Mouse (Mus musculus): Measurements from ENCODE around the gene Olfr1211.

Olfr1211 gene

GRCm38 (mm10) chr2:88938011-88938410 lies at the start of gene Olfr1211:
Olfr1211 (minus strand) TSS chr2:88938111.
- DNase-seq (ENCODE audit: low read depth, low spot score): no peak

GRCm38 (mm10) chr2:88980181-88980580 lies 42.3 kb upstream of the Olfr1211 start, which contains the start of gene Gm13762:
Gm13762 (minus strand) TSS chr2:88980281.
- DNase-seq (ENCODE audit: low read depth, low spot score): no peak

DNA sequence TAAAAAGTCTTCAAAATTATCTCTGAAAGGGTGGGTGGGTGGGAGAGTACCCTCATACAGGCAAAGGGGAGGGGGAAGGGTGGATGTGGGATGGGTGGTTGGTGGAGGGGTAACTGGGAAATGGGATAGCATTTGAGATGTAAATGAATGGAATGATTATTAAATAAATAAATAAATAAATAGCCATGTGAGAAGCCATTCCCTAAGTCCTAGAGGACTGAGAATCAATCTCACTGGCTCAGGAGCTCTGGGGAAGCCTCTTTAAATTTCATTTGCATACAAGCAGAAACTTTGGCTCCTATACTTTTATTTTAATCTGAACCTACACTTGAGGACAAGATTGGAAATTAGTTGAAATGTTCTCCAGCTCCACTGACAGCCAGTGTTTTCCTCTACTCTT lies 15.8 kb upstream of the Olfr1211 start, which contains the start of gene Olfr1212:
Olfr1212 (plus strand) TSS at position 301 of the 400 bp plus-strand sequence.
- DNase-seq (ENCODE audit: low read depth, low spot score): no peak

DNA sequence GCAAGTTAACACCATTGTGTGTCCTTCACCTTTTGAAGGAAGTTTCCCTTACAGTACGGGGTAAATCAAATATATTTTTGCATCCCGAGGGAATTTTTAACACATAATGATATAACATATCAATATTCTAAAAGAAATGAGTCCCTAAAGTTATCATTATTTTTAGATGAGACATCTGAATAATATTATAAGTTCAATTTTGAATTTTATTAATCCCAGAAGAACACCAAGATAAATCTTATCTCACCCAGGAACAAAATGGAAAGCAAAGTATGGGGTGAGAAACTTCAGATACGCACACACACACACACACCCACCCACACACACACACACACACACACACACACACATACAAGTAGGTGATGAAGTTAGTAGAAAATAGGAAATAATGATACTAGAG lies 22.9 kb downstream of the Olfr1211 start, which contains the start of gene Olfr1209:
Olfr1209 (minus strand) TSS at position 101 of the 400 bp plus-strand sequence.
- no peak for DNase-seq (ENCODE audit: low read depth, low spot score)

DNA sequence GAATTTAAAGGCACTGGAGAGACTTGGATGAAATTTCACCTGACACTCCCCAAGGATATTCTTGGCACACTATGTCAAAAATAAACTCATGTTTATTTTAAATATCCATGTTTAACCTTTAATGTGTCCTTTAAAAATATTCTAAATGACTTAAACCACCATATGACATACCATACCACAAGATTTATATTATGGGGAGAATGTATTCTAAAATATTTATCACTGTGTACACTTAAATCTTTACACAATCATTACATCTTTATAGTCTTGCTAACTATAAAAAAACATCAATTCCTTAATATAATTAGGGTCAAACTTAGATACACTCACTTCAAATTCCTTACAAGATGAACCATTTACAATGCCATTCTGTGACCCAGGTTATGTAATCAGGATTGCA lies 35.7 kb downstream of the Olfr1211 start, which contains the start of gene Olfr1208:
Olfr1208 (minus strand) TSS at position 101 of the 400 bp plus-strand sequence.
- no peak for DNase-seq (ENCODE audit: low read depth, low spot score)
